Mouse (Mus musculus) liver, adult 2 months (tissue): ENCODE measurements around the gene H2al2a. TPM values are rescaled to one million over a fixed set of nuclear protein-coding genes. Genes with fewer than 3 reads are reported as not detected.

Experiments
- DNase-seq: peaks from one replicate; pipeline ENCODE4 v3.0.0-alpha.2; 2011; ENCODE audit warnings: low read depth, low spot score; ENCODE audit errors: extremely low read depth
- H3K27ac ChIP-seq: fragments of 200-500 bp; replicated peaks from 2 replicates; pipeline ENCODE4 v1.5.1; 2012; ENCODE audit warnings: low read depth, mild to moderate bottlenecking, control low read depth, inconsistent platforms, low read length; ENCODE audit not compliant: insufficient read depth
- H3K27me3 ChIP-seq: fragments of 200-500 bp; 2 replicates; pipeline ENCODE4 v1.6.1; 2012; ENCODE audit warnings: mild to moderate bottlenecking, moderate library complexity, low read length, inconsistent platforms; ENCODE audit not compliant: control insufficient read depth, insufficient read depth
- H3K36me3 ChIP-seq: fragments of 200-500 bp; 2 replicates; pipeline ENCODE4 v1.6.1; 2012; ENCODE audit warnings: low read length, inconsistent platforms; ENCODE audit not compliant: control insufficient read depth, insufficient read depth
- H3K4me1 ChIP-seq: fragments of 200-500 bp; 2 replicates; pipeline ENCODE4 v1.6.1; 2011; ENCODE audit warnings: low read length; ENCODE audit not compliant: control insufficient read depth, insufficient read depth
- H3K4me3 ChIP-seq: fragments of 200-500 bp; 2 replicates; pipeline ENCODE4 v1.5.1; 2011; ENCODE audit warnings: low read depth, mild to moderate bottlenecking, control low read depth, low read length, moderate library complexity; ENCODE audit not compliant: insufficient read depth
- H3K79me2 ChIP-seq: fragments of 200-500 bp; 2 replicates; pipeline ENCODE4 v1.6.1; 2012; ENCODE audit warnings: inconsistent platforms, mild to moderate bottlenecking, low read length, moderate library complexity; ENCODE audit not compliant: control insufficient read depth, insufficient read depth
- H3K9ac ChIP-seq: fragments of 200-500 bp; 2 replicates; pipeline ENCODE4 v1.6.1; 2012; ENCODE audit warnings: low read depth, mild to moderate bottlenecking, control low read depth, inconsistent platforms, low read length
- CTCF ChIP-seq: fragments of 200-500 bp; IDR thresholded peaks from 2 replicates; pipeline ENCODE4 v1.5.1; 2011; ENCODE audit warnings: low read depth, low read length, control low read depth
- POLR2A ChIP-seq: fragments of 200-500 bp; IDR thresholded peaks from 2 replicates; pipeline ENCODE4 v1.6.1; 2011; ENCODE audit warnings: low read length, control low read depth; ENCODE audit not compliant: insufficient read depth; ENCODE audit errors: extremely low read depth
- WGBS: fragments of 180-500 bp; shearing (Covaris S2); methylation state at CpG from one replicate; pipeline ENCODE4 v1.1.7; 2018; 5-methylcytosine and 5-hydroxymethylcytosine counted together
- polyA plus RNA-seq: library from polyadenylated mRNA; depleted of rRNA; stranded (reverse); fragments of >200 nt; gene quantifications from 2 replicates; pipeline ENCODE4 v1.2.3, GENCODE M21; 2012
- total RNA-seq: library from RNA; depleted of rRNA; stranded (reverse); fragments of >200 nt; gene quantifications from 2 replicates; pipeline ENCODE4 v1.2.3, GENCODE M21; 2014

Gene H2al2a
- total and polyA plus RNA-seq, 2 experiments: not detected

- H3K4me1 ChIP-seq: 0 out of 2 replicates have a peak, but pooled peaks cover 5% of the 10 kb centered on the region
- no peaks in the 10 kb centered on the region for H3K79me2 ChIP-seq
- WGBS: 9% methylated on average over 14 of the region's 14 CpGs
- H3K9ac ChIP-seq: peak overlapping the region; percentile 55; the same call in 1 of the 2 replicates
- DNase-seq: no peak
- H3K27me3 ChIP-seq: no peaks in the 10 kb centered on the region
- peak overlapping the region; percentile 56; the same call in 1 of the 2 replicates for H3K4me3 ChIP-seq
- no peak overlapping the region for H3K27ac ChIP-seq
- H3K36me3 ChIP-seq: no peaks in the 10 kb centered on the region
- no peak for TF ChIP-seq POLR2A
- TF ChIP-seq CTCF: no peak
Measured at GRCm38 (mm10) chr2:18025781-18026115, 29.0 kb upstream of the H2al2a start.

DNA sequence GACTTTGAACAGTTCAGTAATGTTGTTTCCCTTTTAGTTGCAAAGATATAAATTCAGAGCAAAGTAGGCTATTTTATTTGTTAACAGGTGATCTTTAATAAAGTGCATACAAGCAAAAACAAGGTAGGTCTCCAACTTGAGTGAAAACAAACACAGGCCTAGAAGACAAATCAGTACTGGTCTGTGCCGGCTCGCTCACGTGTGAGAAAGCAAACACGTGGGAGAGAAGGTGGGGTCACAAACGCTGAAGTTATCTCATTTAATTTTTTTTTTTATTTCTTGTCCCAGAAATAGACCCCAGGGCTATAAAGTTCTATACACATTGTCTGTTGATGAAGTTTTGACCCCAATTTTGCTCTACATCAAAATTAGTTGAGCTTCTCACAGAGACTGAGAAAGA is 28.4 kb upstream of the H2al2a start:
- Histone ChIP-seq H3K79me2 (no peaks in the 10 kb centered on the region), H3K27ac (no peak overlapping the region), H3K4me1 (0 out of 2 replicates have a peak, but pooled peaks cover 5% of the 10 kb centered on the region), H3K9ac (no peak overlapping the region), H3K36me3 (no peaks in the 10 kb centered on the region), H3K4me3 (no peak overlapping the region), H3K27me3 (no peaks in the 10 kb centered on the region)
- 75% methylated on average over 5 of the region's 5 CpGs for WGBS
- no peak for DNase-seq
- TF ChIP-seq CTCF: no peak

- Histone ChIP-seq H3K9ac (no peak overlapping the region), H3K4me3 (no peak overlapping the region), H3K79me2 (no peaks in the 10 kb centered on the region), H3K4me1 (0 out of 2 replicates have a peak, but pooled peaks cover 5% of the 10 kb centered on the region), H3K36me3 (no peaks in the 10 kb centered on the region), H3K27me3 (no peaks in the 10 kb centered on the region), H3K27ac (no peak overlapping the region)
- no peak for DNase-seq
- 83% methylated on average over 1 of the region's 1 CpGs for WGBS
- TF ChIP-seq CTCF (no peak), POLR2A (no peak)
Measured at GRCm38 (mm10) chr2:18022886-18023285, 26.1 kb upstream of the H2al2a start.

DNA sequence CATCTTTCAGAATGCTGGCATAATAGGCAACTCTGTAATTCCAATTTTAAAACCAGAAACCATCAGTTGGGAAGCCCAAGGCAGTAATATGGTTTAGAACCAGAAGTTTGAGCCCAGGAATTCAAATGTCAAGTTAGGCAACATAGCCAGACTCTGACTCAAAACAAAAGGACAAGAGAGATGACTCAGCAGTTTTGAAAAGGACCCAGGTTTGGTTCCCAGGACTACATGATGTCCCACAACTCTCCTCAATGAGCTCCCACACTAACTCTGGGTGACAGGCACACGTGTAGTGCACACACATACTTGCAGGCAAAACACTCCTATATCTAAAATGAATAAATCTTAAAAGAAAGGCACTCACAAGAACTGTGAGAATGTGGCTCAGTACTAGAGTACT is 22.4 kb upstream of the H2al2a start:
- Histone ChIP-seq H3K79me2 (no peaks in the 10 kb centered on the region), H3K27me3 (no peaks in the 10 kb centered on the region), H3K36me3 (no peaks in the 10 kb centered on the region), H3K9ac (no peak overlapping the region), H3K4me1 (no peaks in the 10 kb centered on the region), H3K27ac (no peak overlapping the region), H3K4me3 (no peak overlapping the region)
- 100% methylated on average over 1 of the region's 1 CpGs for WGBS
- TF ChIP-seq CTCF: no peak
- TF ChIP-seq POLR2A: no peak
- no peak for DNase-seq

- Histone ChIP-seq H3K79me2 (no peaks in the 10 kb centered on the region), H3K4me3 (no peak overlapping the region), H3K9ac (no peak overlapping the region), H3K36me3 (no peaks in the 10 kb centered on the region), H3K27me3 (no peaks in the 10 kb centered on the region), H3K4me1 (no peaks in the 10 kb centered on the region), H3K27ac (no peak overlapping the region)
- DNase-seq: no peak
- TF ChIP-seq CTCF (no peak), POLR2A (no peak)
- WGBS: 98% methylated on average over 6 of the region's 6 CpGs
Measured at GRCm38 (mm10) chr2:18017321-18017720, 20.6 kb upstream of the H2al2a start.

- Histone ChIP-seq H3K36me3 (no peaks in the 10 kb centered on the region), H3K4me1 (no peaks in the 10 kb centered on the region), H3K4me3 (no peak overlapping the region), H3K27me3 (no peaks in the 10 kb centered on the region), H3K9ac (no peak overlapping the region), H3K27ac (no peak overlapping the region), H3K79me2 (no peaks in the 10 kb centered on the region)
- TF ChIP-seq POLR2A (no peak), CTCF (no peak)
- no peak for DNase-seq
- WGBS: 86% methylated on average over 1 of the region's 1 CpGs
Measured at GRCm38 (mm10) chr2:18016639-18017038, 19.9 kb upstream of the H2al2a start.
